Mouse (Mus musculus) embryonic facial prominence, embryonic 14.5 days (tissue): ENCODE results near the gene Zcchc14. TPM values are rescaled to one million over a fixed set of nuclear protein-coding genes. Genes with fewer than 3 reads are reported as not detected.

Source experiments
- ATAC-seq: fragments of 200-750 bp; cut with Nextera tagmentation; 2 replicates; pipeline ENCODE4 v1.8.0; 2017; ENCODE audit warnings: low read depth, moderate number of reproducible peaks, moderate TSS enrichment
- DNase-seq: peaks from one replicate; pipeline ENCODE4 v3.0.0-alpha.2; 2015; ENCODE audit warnings: low spot score
- H3K27ac ChIP-seq: fragments of 300-500 bp; sonication (generic); replicated peaks from 2 replicates; pipeline ENCODE4 v1.5.1; 2014; ENCODE audit warnings: low read depth, mild to moderate bottlenecking, low read length, moderate library complexity
- H3K27me3 ChIP-seq: fragments of 300-500 bp; sonication (generic); replicated peaks from 2 replicates; pipeline ENCODE4 v1.6.1; 2014; ENCODE audit warnings: low read length; ENCODE audit not compliant: control insufficient read depth, insufficient read depth
- H3K36me3 ChIP-seq: fragments of 300-500 bp; sonication (generic); 2 replicates; pipeline ENCODE4 v1.6.1; 2014; ENCODE audit warnings: low read length, mixed read lengths; ENCODE audit not compliant: control insufficient read depth, insufficient read depth
- H3K4me1 ChIP-seq: fragments of 300-500 bp; sonication (generic); 2 replicates; pipeline ENCODE4 v1.6.1; 2014; ENCODE audit warnings: antibody characterized with exemption, low read length; ENCODE audit not compliant: control insufficient read depth, insufficient read depth
- H3K4me2 ChIP-seq: fragments of 300-500 bp; sonication (generic); 2 replicates; pipeline ENCODE4 v1.6.1; 2014; ENCODE audit warnings: low read depth, mild to moderate bottlenecking, low read length, moderate library complexity, mixed read lengths
- H3K4me3 ChIP-seq: fragments of 300-500 bp; sonication (generic); 2 replicates; pipeline ENCODE4 v1.5.1; 2014; ENCODE audit warnings: low read depth, mild to moderate bottlenecking, low read length
- H3K9ac ChIP-seq: fragments of 300-500 bp; sonication (generic); 2 replicates; pipeline ENCODE4 v1.6.1; 2014; ENCODE audit warnings: low read depth, mild to moderate bottlenecking, low read length, moderate library complexity, mixed read lengths
- H3K9me3 ChIP-seq: fragments of 300-500 bp; sonication (generic); 2 replicates; pipeline ENCODE4 v1.6.1; 2016; ENCODE audit warnings: low read length; ENCODE audit not compliant: control insufficient read depth
- WGBS: fragments of 180-500 bp; shearing (Covaris S2); extraction: QIAGEN DNeasy Blood & Tissue Kit; methylation state at CpG from one replicate; pipeline ENCODE4 v1.1.7; 2014; 5-methylcytosine and 5-hydroxymethylcytosine counted together
- polyA plus RNA-seq: library from polyadenylated mRNA; unstranded; fragments of >200 nt; fragmentation: Nextera tagmentation; extraction: Ambion mirVana; gene quantifications from 2 replicates; pipeline ENCODE4 v1.2.1, GENCODE M21; 2014

The Zcchc14 gene
- polyA plus RNA-seq, 1 experiment from 2014 or later: 23.0 TPM

GRCm38 (mm10) chr8:121654966-121655494 is 2.3 kb upstream of the Zcchc14 start:
- H3K4me1 ChIP-seq: peaks cover 21% of the 10 kb centered on the region
- DNase-seq (no peak), ATAC-seq (no peak)
- 77% methylated on average over 14 of the region's 14 CpGs for WGBS
- H3K9me3 ChIP-seq: no peaks in the 10 kb centered on the region
- no peak overlapping the region for H3K4me2 ChIP-seq
- no peak overlapping the region for H3K9ac ChIP-seq
- H3K36me3 ChIP-seq: 0 out of 2 replicates have a peak, but pooled peaks cover under 1% of the 10 kb centered on the region
- H3K27ac ChIP-seq: no peak overlapping the region
- H3K27me3 ChIP-seq: no peaks in the 10 kb centered on the region
- H3K4me3 ChIP-seq: no peak overlapping the region

GRCm38 (mm10) chr8:121654131-121654530 is 1.4 kb upstream of the Zcchc14 start:
- Histone ChIP-seq H3K36me3 (0 out of 2 replicates have a peak, but pooled peaks cover 5% of the 10 kb centered on the region), H3K4me2 (peak overlapping the region; percentile 92), H3K27ac (no peak overlapping the region), H3K4me3 (peak overlapping the region; percentile 81), H3K9me3 (no peaks in the 10 kb centered on the region), H3K4me1 (peaks cover 30% of the 10 kb centered on the region), H3K9ac (peak overlapping the region; percentile 87; the same call in 1 of the 2 replicates), H3K27me3 (no peaks in the 10 kb centered on the region)
- DNase-seq (no peak), ATAC-seq (no peak)
- WGBS: 83% methylated on average over 4 of the region's 4 CpGs

GRCm38 (mm10) chr8:121653340-121654019 is 779 bp upstream of the Zcchc14 start:
- H3K27ac ChIP-seq: peak overlapping the region; percentile 95
- 1% methylated on average over 30 of the region's 31 CpGs for WGBS
- no peaks in the 10 kb centered on the region for H3K27me3 ChIP-seq
- peak; percentile 66 for DNase-seq
- H3K36me3 ChIP-seq: 0 out of 2 replicates have a peak, but pooled peaks cover 8% of the 10 kb centered on the region
- H3K9ac ChIP-seq: peak overlapping the region; percentile 87
- H3K9me3 ChIP-seq: no peaks in the 10 kb centered on the region
- peak overlapping the region; percentile 81 for H3K4me3 ChIP-seq
- peaks cover 32% of the 10 kb centered on the region for H3K4me1 ChIP-seq
- peak; percentile 16 for ATAC-seq
- peak overlapping the region; percentile 92 for H3K4me2 ChIP-seq

GRCm38 (mm10) chr8:121651874-121652361 is 783 bp downstream of the Zcchc14 start:
- no peak for ATAC-seq
- 0 out of 2 replicates have a peak, but pooled peaks cover 9% of the 10 kb centered on the region for H3K36me3 ChIP-seq
- H3K4me1 ChIP-seq: peaks cover 41% of the 10 kb centered on the region
- peak overlapping the region; percentile 98 for H3K4me2 ChIP-seq
- peak overlapping the region; percentile 78 for H3K9ac ChIP-seq
- no peaks in the 10 kb centered on the region for H3K27me3 ChIP-seq
- no peak overlapping the region; the same call in 1 of the 2 replicates for H3K27ac ChIP-seq
- peak overlapping the region; percentile 75 for H3K4me3 ChIP-seq
- H3K9me3 ChIP-seq: no peaks in the 10 kb centered on the region
- WGBS: under 1% methylated on average over 29 of the region's 56 CpGs
- DNase-seq: no peak

- H3K27ac ChIP-seq: no peak overlapping the region
- H3K9me3 ChIP-seq: no peaks in the 10 kb centered on the region
- H3K4me1 ChIP-seq: peaks cover 41% of the 10 kb centered on the region
- 30% methylated on average over 16 of the region's 47 CpGs for WGBS
- DNase-seq: no peak
- H3K36me3 ChIP-seq: 0 out of 2 replicates have a peak, but pooled peaks cover 9% of the 10 kb centered on the region
- peak overlapping the region; percentile 78 for H3K9ac ChIP-seq
- peak overlapping the region; percentile 98 for H3K4me2 ChIP-seq
- peak overlapping the region; percentile 75 for H3K4me3 ChIP-seq
- ATAC-seq: no peak
- no peaks in the 10 kb centered on the region for H3K27me3 ChIP-seq
Measured at GRCm38 (mm10) chr8:121651308-121651873, 1.3 kb downstream of the Zcchc14 start.

GRCm38 (mm10) chr8:121650389-121651307 is 2.1 kb downstream of the Zcchc14 start:
- DNase-seq (no peak), ATAC-seq (no peak)
- H3K27me3 ChIP-seq: no peaks in the 10 kb centered on the region
- H3K27ac ChIP-seq: no peak overlapping the region
- no peaks in the 10 kb centered on the region for H3K9me3 ChIP-seq
- H3K9ac ChIP-seq: peak overlapping the region; percentile 78
- WGBS: 54% methylated on average over 20 of the region's 20 CpGs
- H3K4me3 ChIP-seq: peak overlapping the region; percentile 75
- peaks cover 41% of the 10 kb centered on the region for H3K4me1 ChIP-seq
- H3K4me2 ChIP-seq: peak overlapping the region; percentile 98
- 0 out of 2 replicates have a peak, but pooled peaks cover 9% of the 10 kb centered on the region for H3K36me3 ChIP-seq

- Histone ChIP-seq H3K4me2 (peak overlapping the region; percentile 98), H3K4me1 (peaks cover 43% of the 10 kb centered on the region), H3K9me3 (no peaks in the 10 kb centered on the region), H3K27me3 (no peaks in the 10 kb centered on the region), H3K27ac (no peak overlapping the region), H3K36me3 (0 out of 2 replicates have a peak, but pooled peaks cover 9% of the 10 kb centered on the region), H3K4me3 (peak overlapping the region; percentile 75), H3K9ac (peak overlapping the region; percentile 78)
- ATAC-seq: no peak
- 56% methylated on average over 7 of the region's 10 CpGs for WGBS
- no peak for DNase-seq
Measured at GRCm38 (mm10) chr8:121649904-121650303, 2.8 kb downstream of the Zcchc14 start.

- Histone ChIP-seq H3K4me1 (peaks cover 47% of the 10 kb centered on the region), H3K4me2 (peak overlapping the region; percentile 98), H3K4me3 (peak overlapping the region; percentile 75), H3K27me3 (no peaks in the 10 kb centered on the region), H3K9ac (peak overlapping the region; percentile 78), H3K36me3 (0 out of 2 replicates have a peak, but pooled peaks cover 9% of the 10 kb centered on the region), H3K27ac (no peak overlapping the region), H3K9me3 (no peaks in the 10 kb centered on the region)
- 73% methylated on average over 5 of the region's 5 CpGs for WGBS
- DNase-seq: no peak
- ATAC-seq: no peak
Measured at GRCm38 (mm10) chr8:121649423-121649822, 3.3 kb downstream of the Zcchc14 start.
